Mouse (Mus musculus): ENCODE results near the gene Strada. TPM values are rescaled to one million over a fixed set of nuclear protein-coding genes. Genes with fewer than 3 reads are reported as not detected.

Strada gene
- polyA plus RNA-seq, 1 experiment from 2014 or later, result 32.1 TPM

DNA sequence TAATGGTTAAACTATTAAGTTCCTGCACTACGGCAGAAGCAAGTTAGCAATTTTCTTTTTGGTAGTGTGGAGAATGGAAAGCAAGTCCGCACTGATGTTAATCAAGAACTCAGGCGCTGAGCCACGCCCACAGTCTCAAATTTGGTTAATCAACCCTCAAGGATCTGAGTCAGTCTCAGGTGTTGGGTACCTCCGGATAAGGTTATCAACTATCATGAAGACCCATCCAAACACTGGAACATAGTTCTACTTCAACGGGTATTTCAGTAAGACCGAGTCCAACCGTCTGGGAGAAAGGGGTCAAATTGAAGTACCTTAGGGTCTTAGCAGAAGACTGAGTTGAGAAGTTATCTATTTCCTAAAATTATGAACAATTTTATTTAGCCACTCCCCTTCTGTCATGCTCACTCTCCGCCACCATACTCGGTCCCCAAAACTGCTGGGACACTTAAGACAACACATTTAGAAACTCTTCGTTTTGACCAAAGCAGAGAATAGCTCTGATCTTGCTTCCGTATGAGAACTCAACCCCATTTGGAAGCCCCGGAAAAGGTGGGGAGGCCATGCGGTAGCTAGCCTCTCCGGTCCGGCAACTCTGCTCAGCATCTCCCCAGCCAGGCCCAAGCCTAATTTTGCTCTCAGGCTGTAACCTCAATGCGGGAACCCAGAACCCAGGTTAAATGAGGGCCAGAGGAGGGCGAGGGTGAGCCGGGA, 9.2 kb downstream of the Strada start:
- ATAC-seq (ENCODE audit: low FRiP score, low TSS enrichment), result peak; percentile 20
- H3K4me2 ChIP-seq (replicated peaks; ENCODE audit: low read depth, low read length), result peak overlapping the region; percentile 83
- WGBS, result 7% methylated on average over 19 of the region's 19 CpGs

GRCm38 (mm10) chr11:106192241-106192640, 9.7 kb downstream of the Strada start:
- peaks cover 7% of the 10 kb centered on the region for H3K4me1 ChIP-seq (ENCODE audit: insufficient read depth, low read length)
- peaks cover 7% of the 10 kb centered on the region; the same call in 1 of the 2 replicates for H3K36me3 ChIP-seq (ENCODE audit: insufficient read depth, low read length)
- no peaks in the 10 kb centered on the region for H3K27me3 ChIP-seq (ENCODE audit: insufficient read depth, low read length)
- H3K27ac ChIP-seq (ENCODE audit: low read length), result peak overlapping the region; percentile 51; the same call in 1 of the 2 replicates
- peak overlapping the region; percentile 83 for H3K4me2 ChIP-seq (replicated peaks; ENCODE audit: low read depth, low read length)
- peak overlapping the region; percentile 42; the same call in 1 of the 2 replicates for H3K9ac ChIP-seq (replicated peaks; ENCODE audit: low read length)
- peak overlapping the region; percentile 75 for H3K4me3 ChIP-seq (ENCODE audit: low read length)
- no peak for ATAC-seq (ENCODE audit: low FRiP score, low TSS enrichment)
- 70% methylated on average over 5 of the region's 5 CpGs for WGBS
- no peaks in the 10 kb centered on the region for H3K9me3 ChIP-seq (ENCODE audit: low read length)

More for the DNA sequence above, 9.2 kb downstream of the Strada start:
- Histone ChIP-seq H3K27me3 (ENCODE audit: insufficient read depth, low read length) (no peaks in the 10 kb centered on the region), H3K27ac (ENCODE audit: low read length) (peak overlapping the region; percentile 89), H3K4me1 (ENCODE audit: insufficient read depth, low read length) (peaks cover 7% of the 10 kb centered on the region), H3K36me3 (ENCODE audit: insufficient read depth, low read length) (peaks cover 11% of the 10 kb centered on the region; the same call in 1 of the 2 replicates), H3K9ac (replicated peaks; ENCODE audit: low read length) (peak overlapping the region; percentile 78), H3K4me3 (ENCODE audit: low read length) (peak overlapping the region; percentile 75), H3K9me3 (ENCODE audit: low read length) (no peaks in the 10 kb centered on the region)

DNA sequence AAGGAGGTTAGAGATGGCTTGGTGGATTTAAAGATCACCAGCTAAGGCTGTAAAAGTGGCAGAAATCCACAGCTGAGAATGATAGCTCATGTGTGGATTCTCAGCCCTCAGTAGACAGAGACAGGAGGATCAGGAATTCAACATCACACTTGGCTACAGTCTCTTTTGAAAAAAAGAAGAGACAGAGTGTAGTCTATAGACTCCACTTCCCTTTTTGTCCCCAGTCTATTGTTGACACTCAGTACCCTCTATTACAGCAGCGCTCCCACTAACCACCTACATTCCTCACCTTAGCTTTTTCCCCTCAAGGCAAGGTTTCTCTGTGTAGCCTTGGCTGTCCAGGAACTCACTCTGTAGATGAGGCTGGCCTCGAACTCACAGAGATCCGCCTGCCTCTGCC, 10.3 kb downstream of the Strada start:
- Histone ChIP-seq H3K4me2 (replicated peaks; ENCODE audit: low read depth, low read length) (no peak overlapping the region), H3K4me3 (ENCODE audit: low read length) (no peak overlapping the region), H3K36me3 (ENCODE audit: insufficient read depth, low read length) (peaks cover 5% of the 10 kb centered on the region; the same call in 1 of the 2 replicates), H3K27me3 (ENCODE audit: insufficient read depth, low read length) (no peaks in the 10 kb centered on the region), H3K9ac (replicated peaks; ENCODE audit: low read length) (no peak overlapping the region), H3K9me3 (ENCODE audit: low read length) (no peaks in the 10 kb centered on the region), H3K27ac (ENCODE audit: low read length) (no peak overlapping the region), H3K4me1 (ENCODE audit: insufficient read depth, low read length) (peaks cover 7% of the 10 kb centered on the region)
- WGBS, result 97% methylated on average over 3 of the region's 3 CpGs
- ATAC-seq (ENCODE audit: low FRiP score, low TSS enrichment), result no peak

- Histone ChIP-seq H3K27me3 (ENCODE audit: insufficient read depth, low read length) (no peaks in the 10 kb centered on the region), H3K4me1 (ENCODE audit: insufficient read depth, low read length) (peaks cover 3% of the 10 kb centered on the region), H3K4me2 (replicated peaks; ENCODE audit: low read depth, low read length) (no peak overlapping the region), H3K4me3 (ENCODE audit: low read length) (no peak overlapping the region), H3K9ac (replicated peaks; ENCODE audit: low read length) (no peak overlapping the region), H3K27ac (ENCODE audit: low read length) (no peak overlapping the region), H3K9me3 (ENCODE audit: low read length) (no peaks in the 10 kb centered on the region), H3K36me3 (ENCODE audit: insufficient read depth, low read length) (0 out of 2 replicates have a peak, but pooled peaks cover 10% of the 10 kb centered on the region)
- no peak for ATAC-seq (ENCODE audit: low FRiP score, low TSS enrichment)
- 86% methylated on average over 4 of the region's 4 CpGs for WGBS
These were observed 14.6 kb downstream of the Strada start for GRCm38 (mm10) chr11:106187326-106187725.

DNA sequence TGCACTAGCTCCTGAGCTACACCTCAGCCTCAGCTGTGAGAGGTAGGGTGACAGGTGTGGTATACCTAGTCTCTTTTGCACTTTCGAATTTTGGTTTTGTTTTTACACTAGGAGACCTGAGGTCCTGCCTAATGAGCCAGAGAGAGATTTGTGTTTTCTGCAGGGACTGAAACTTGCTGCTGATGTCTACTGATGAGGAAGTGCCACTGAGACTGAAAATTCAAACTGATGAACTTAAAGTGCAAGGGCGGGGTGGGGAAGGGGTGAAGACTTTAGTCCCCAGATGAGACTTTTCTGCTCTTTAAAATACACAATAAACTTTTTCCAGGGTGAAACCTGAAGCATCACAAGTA, 21.5 kb downstream of the Strada start:
- 0 out of 2 replicates have a peak, but pooled peaks cover 7% of the 10 kb centered on the region for H3K36me3 ChIP-seq (ENCODE audit: insufficient read depth, low read length)

DNA sequence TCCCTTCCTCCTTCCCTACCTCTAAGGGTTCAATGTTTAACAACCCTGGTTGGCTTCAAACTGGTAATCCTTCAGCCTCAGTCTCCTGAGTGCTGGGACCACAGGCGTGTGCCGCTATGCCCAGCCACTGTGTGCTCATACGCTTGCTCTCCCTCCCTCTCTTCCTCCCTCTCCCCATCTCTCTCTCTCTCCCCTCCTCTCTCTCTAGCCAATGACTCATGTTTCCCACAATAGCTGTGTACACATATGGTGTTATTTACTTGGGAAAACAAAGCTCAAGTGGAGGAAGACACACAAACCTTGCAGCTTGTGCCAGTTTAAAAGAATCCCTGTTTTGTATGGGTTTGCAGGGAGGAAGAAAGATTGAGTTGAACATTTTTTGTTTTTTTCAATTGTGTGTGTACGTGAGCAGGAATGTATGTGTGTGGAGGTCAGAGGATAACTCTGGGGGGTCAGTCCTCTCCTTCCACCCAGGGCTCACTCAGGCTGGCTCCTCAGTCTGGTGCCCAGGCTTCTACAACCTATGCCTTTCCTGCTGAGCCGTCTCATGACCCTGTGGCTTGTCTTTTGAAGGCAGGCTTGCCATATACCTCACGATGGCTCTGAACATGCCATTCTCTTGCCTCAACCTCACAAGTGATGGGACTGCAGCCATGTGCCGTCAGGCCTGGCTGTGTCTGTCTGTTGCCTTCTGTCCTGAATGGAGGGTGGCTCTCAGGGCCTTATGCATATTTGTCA, 22.1 kb downstream of the Strada start:
- no peaks in the 10 kb centered on the region for H3K9me3 ChIP-seq (ENCODE audit: low read length)
- no peak overlapping the region for H3K9ac ChIP-seq (replicated peaks; ENCODE audit: low read length)
- no peaks in the 10 kb centered on the region for H3K27me3 ChIP-seq (ENCODE audit: insufficient read depth, low read length)
- no peaks in the 10 kb centered on the region for H3K4me1 ChIP-seq (ENCODE audit: insufficient read depth, low read length)
- H3K4me2 ChIP-seq (replicated peaks; ENCODE audit: low read depth, low read length), result no peak overlapping the region
- WGBS, result 80% methylated on average over 7 of the region's 7 CpGs
- H3K36me3 ChIP-seq (ENCODE audit: insufficient read depth, low read length), result 0 out of 2 replicates have a peak, but pooled peaks cover 7% of the 10 kb centered on the region
- no peak overlapping the region for H3K4me3 ChIP-seq (ENCODE audit: low read length)
- H3K27ac ChIP-seq (ENCODE audit: low read length), result no peak overlapping the region
- no peak for ATAC-seq (ENCODE audit: low FRiP score, low TSS enrichment)

More for the DNA sequence above, 21.5 kb downstream of the Strada start:
- Histone ChIP-seq H3K9me3 (ENCODE audit: low read length) (no peaks in the 10 kb centered on the region), H3K4me2 (replicated peaks; ENCODE audit: low read depth, low read length) (no peak overlapping the region), H3K27ac (ENCODE audit: low read length) (no peak overlapping the region), H3K27me3 (ENCODE audit: insufficient read depth, low read length) (no peaks in the 10 kb centered on the region), H3K4me1 (ENCODE audit: insufficient read depth, low read length) (no peaks in the 10 kb centered on the region), H3K9ac (replicated peaks; ENCODE audit: low read length) (no peak overlapping the region), H3K4me3 (ENCODE audit: low read length) (no peak overlapping the region)
- ATAC-seq (ENCODE audit: low FRiP score, low TSS enrichment), result no peak
- 72% methylated on average over 2 of the region's 2 CpGs for WGBS

- WGBS, result 73% methylated on average over 5 of the region's 5 CpGs
These were observed 23.8 kb downstream of the Strada start for GRCm38 (mm10) chr11:106178036-106178782.

DNA sequence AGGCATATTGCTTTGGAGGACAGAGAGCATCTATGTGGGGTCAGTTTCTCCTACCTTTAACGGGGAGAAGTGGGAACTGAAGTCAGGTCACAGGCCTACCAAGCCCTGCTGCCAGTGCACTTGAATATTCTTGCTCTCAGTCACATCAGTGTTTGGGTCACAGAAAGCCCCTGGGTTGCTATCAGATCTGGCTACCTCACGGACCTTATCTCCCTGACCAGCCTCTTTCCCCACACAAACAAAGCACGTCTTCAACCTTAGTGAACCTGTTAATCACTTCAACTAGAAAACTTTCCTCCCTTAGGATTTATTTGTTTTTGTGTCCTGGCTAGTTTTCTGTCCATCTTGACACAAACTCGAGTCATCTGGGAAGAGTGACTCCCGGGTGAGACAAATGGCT, 25.6 kb downstream of the Strada start:
- Histone ChIP-seq H3K27ac (ENCODE audit: low read length) (no peak overlapping the region), H3K36me3 (ENCODE audit: insufficient read depth, low read length) (0 out of 2 replicates have a peak, but pooled peaks cover 4% of the 10 kb centered on the region), H3K9ac (replicated peaks; ENCODE audit: low read length) (no peak overlapping the region), H3K4me1 (ENCODE audit: insufficient read depth, low read length) (no peaks in the 10 kb centered on the region), H3K4me2 (replicated peaks; ENCODE audit: low read depth, low read length) (no peak overlapping the region), H3K27me3 (ENCODE audit: insufficient read depth, low read length) (no peaks in the 10 kb centered on the region), H3K4me3 (ENCODE audit: low read length) (no peak overlapping the region), H3K9me3 (ENCODE audit: low read length) (no peaks in the 10 kb centered on the region)
- ATAC-seq (ENCODE audit: low FRiP score, low TSS enrichment), result no peak
- 66% methylated on average over 5 of the region's 5 CpGs for WGBS

More at GRCm38 (mm10) chr11:106178036-106178782, 23.8 kb downstream of the Strada start:
- no peak for ATAC-seq (ENCODE audit: low FRiP score, low TSS enrichment)
- Histone ChIP-seq H3K27ac (ENCODE audit: low read length) (no peak overlapping the region), H3K9me3 (ENCODE audit: low read length) (no peaks in the 10 kb centered on the region), H3K4me2 (replicated peaks; ENCODE audit: low read depth, low read length) (no peak overlapping the region), H3K36me3 (ENCODE audit: insufficient read depth, low read length) (0 out of 2 replicates have a peak, but pooled peaks cover 5% of the 10 kb centered on the region), H3K9ac (replicated peaks; ENCODE audit: low read length) (no peak overlapping the region), H3K27me3 (ENCODE audit: insufficient read depth, low read length) (no peaks in the 10 kb centered on the region), H3K4me1 (ENCODE audit: insufficient read depth, low read length) (no peaks in the 10 kb centered on the region), H3K4me3 (ENCODE audit: low read length) (no peak overlapping the region)

DNA sequence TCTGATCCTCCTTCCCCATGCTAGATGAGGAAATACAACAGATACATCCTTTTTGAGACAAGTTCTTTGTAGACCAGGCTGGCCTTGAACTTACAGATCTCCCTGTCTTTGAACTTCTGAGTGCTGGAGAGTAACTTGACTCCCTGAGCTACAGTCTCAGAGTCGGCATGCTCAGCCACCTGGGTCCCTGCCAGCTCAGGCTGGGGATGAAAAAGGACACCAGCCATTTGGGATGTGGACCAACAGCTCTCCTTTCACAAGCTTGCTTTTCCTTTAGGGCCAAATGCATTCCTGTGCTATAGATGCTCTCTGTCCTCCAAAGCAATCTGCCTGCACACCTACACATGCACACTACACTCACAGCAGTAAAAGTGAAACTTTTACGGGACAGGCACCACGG, 26.9 kb downstream of the Strada start:
- no peak overlapping the region for H3K4me3 ChIP-seq (ENCODE audit: low read length)

More for the DNA sequence above, 26.9 kb downstream of the Strada start:
- no peaks in the 10 kb centered on the region for H3K27me3 ChIP-seq (ENCODE audit: insufficient read depth, low read length)
- no peak for ATAC-seq (ENCODE audit: low FRiP score, low TSS enrichment)
- H3K4me2 ChIP-seq (replicated peaks; ENCODE audit: low read depth, low read length), result no peak overlapping the region
- WGBS, result 32% methylated on average over 3 of the region's 3 CpGs
- 0 out of 2 replicates have a peak, but pooled peaks cover 7% of the 10 kb centered on the region for H3K36me3 ChIP-seq (ENCODE audit: insufficient read depth, low read length)
- no peak overlapping the region for H3K27ac ChIP-seq (ENCODE audit: low read length)
- no peaks in the 10 kb centered on the region for H3K4me1 ChIP-seq (ENCODE audit: insufficient read depth, low read length)
- H3K9me3 ChIP-seq (ENCODE audit: low read length), result no peaks in the 10 kb centered on the region
- H3K9ac ChIP-seq (replicated peaks; ENCODE audit: low read length), result no peak overlapping the region

All from kidney, embryonic 16.5 days (tissue).